In genomic region chr10:82901436-82901835, GRCm38 (mm10) we compare ENCODE assay signal across 8 mouse cellular contexts. TPM values are rescaled to one million over a fixed set of nuclear protein-coding genes. Genes with fewer than 3 reads are reported as not detected.
DNase-seq lines count a peak whose midpoint lies in the region; ATAC-seq and TF ChIP-seq lines count a peak whose summit lies in the region.

No protein-coding gene starts in this region.

- 6% methylated on average over 7 of the region's 7 CpGs for WGBS in forebrain, embryonic 10.5 days
- 2% methylated on average over 7 of the region's 7 CpGs for WGBS in heart, embryonic 16.5 days
- WGBS in liver, embryonic 13.5 days (ENCODE audit: insufficient replicate concordance), result 3% methylated on average over 7 of the region's 7 CpGs
- 6% methylated on average over 7 of the region's 7 CpGs for WGBS in neural tube, embryonic 11.5 days
- WGBS in stomach, embryonic 15.5 days, result 9% methylated on average over 7 of the region's 7 CpGs

- H3K27ac ChIP-seq in forebrain, embryonic 10.5 days, result no peak overlapping the region
- H3K27ac ChIP-seq in heart, embryonic 16.5 days (ENCODE audit: low read length), result no peak overlapping the region
- no peak overlapping the region for H3K27ac ChIP-seq in liver, embryonic 13.5 days
- no peak overlapping the region for H3K27ac ChIP-seq in neural tube, embryonic 11.5 days (ENCODE audit: low read depth, low read length)
- H3K27ac ChIP-seq in stomach, embryonic 15.5 days, result no peak overlapping the region

- H3K27me3 ChIP-seq in forebrain, embryonic 10.5 days (ENCODE audit: poor library complexity, severe bottlenecking), result no peaks in the 10 kb centered on the region
- no peaks in the 10 kb centered on the region for H3K27me3 ChIP-seq in heart, embryonic 16.5 days (ENCODE audit: control insufficient read depth, insufficient read depth, low read length)
- 0 out of 2 replicates have a peak, but pooled peaks cover 6% of the 10 kb centered on the region for H3K27me3 ChIP-seq in liver, embryonic 13.5 days
- H3K27me3 ChIP-seq in neural tube, embryonic 11.5 days (ENCODE audit: control insufficient read depth, insufficient read depth, low read length), result no peaks in the 10 kb centered on the region
- no peaks in the 10 kb centered on the region for H3K27me3 ChIP-seq in stomach, embryonic 15.5 days (replicated peaks)

- DNase-seq in brain, embryonic 14.5 days (ENCODE audit: low read depth), result peak; percentile 88
- DNase-seq in forebrain, embryonic 10.5 days (ENCODE audit: extremely low spot score, low spot score), result peak; percentile 83
- DNase-seq in kidney, postnatal 14 days, result peak; percentile 88
- peak; percentile 67 for DNase-seq in liver, embryonic 13.5 days
- DNase-seq in neural tube, embryonic 11.5 days (ENCODE audit: low spot score), result peak; percentile 87

- peaks cover 24% of the 10 kb centered on the region for H3K4me1 ChIP-seq in forebrain, embryonic 10.5 days
- H3K4me1 ChIP-seq in heart, embryonic 16.5 days (ENCODE audit: control insufficient read depth, insufficient read depth, low read length), result peaks cover 9% of the 10 kb centered on the region
- peaks cover 22% of the 10 kb centered on the region for H3K4me1 ChIP-seq in liver, embryonic 13.5 days (replicated peaks)
- H3K4me1 ChIP-seq in neural tube, embryonic 11.5 days (ENCODE audit: control insufficient read depth, insufficient read depth, low read length), result 0 out of 2 replicates have a peak, but pooled peaks cover 2% of the 10 kb centered on the region
- H3K4me1 ChIP-seq in stomach, embryonic 15.5 days, result no peaks in the 10 kb centered on the region

- peak; percentile 89 for TF ChIP-seq CTCF in brain, embryonic 14.5 days (IDR thresholded peaks at IDR 0.05; ENCODE audit: borderline replicate concordance, extremely low read depth, insufficient read depth, insufficient read length)

- TF ChIP-seq POLR2A in brain, embryonic 14.5 days (IDR thresholded peaks at IDR 0.05; ENCODE audit: borderline replicate concordance, extremely low read depth, insufficient read depth, insufficient read length, poor library complexity, severe bottlenecking), result no peak

- no peak overlapping the region for H3K9ac ChIP-seq in heart, embryonic 16.5 days (ENCODE audit: low read length)
- no peak overlapping the region for H3K9ac ChIP-seq in liver, embryonic 13.5 days
- H3K9ac ChIP-seq in neural tube, embryonic 11.5 days (ENCODE audit: low read length), result no peak overlapping the region
- no peak overlapping the region for H3K9ac ChIP-seq in stomach, embryonic 15.5 days

- no peak overlapping the region for H3K4me3 ChIP-seq in forebrain, embryonic 10.5 days
- H3K4me3 ChIP-seq in heart, embryonic 16.5 days (ENCODE audit: low read length), result no peak overlapping the region
- no peak overlapping the region for H3K4me3 ChIP-seq in liver, embryonic 13.5 days (replicated peaks)
- H3K4me3 ChIP-seq in neural tube, embryonic 11.5 days (ENCODE audit: low read depth, low read length), result no peak overlapping the region
- H3K4me3 ChIP-seq in stomach, embryonic 15.5 days (replicated peaks), result no peak overlapping the region

- H3K9me3 ChIP-seq in forebrain, embryonic 10.5 days, result no peaks in the 10 kb centered on the region
- no peaks in the 10 kb centered on the region for H3K9me3 ChIP-seq in heart, embryonic 16.5 days (replicated peaks; ENCODE audit: control insufficient read depth, low read length)
- no peaks in the 10 kb centered on the region for H3K9me3 ChIP-seq in liver, embryonic 13.5 days (replicated peaks)
- H3K9me3 ChIP-seq in neural tube, embryonic 11.5 days (ENCODE audit: control insufficient read depth, low read length), result no peaks in the 10 kb centered on the region
- H3K9me3 ChIP-seq in stomach, embryonic 15.5 days, result no peaks in the 10 kb centered on the region

- peaks cover 29% of the 10 kb centered on the region for H3K36me3 ChIP-seq in forebrain, embryonic 10.5 days (replicated peaks)
- H3K36me3 ChIP-seq in heart, embryonic 16.5 days (ENCODE audit: control insufficient read depth, insufficient read depth), result peaks cover 15% of the 10 kb centered on the region
- peaks cover 22% of the 10 kb centered on the region for H3K36me3 ChIP-seq in liver, embryonic 13.5 days
- peaks cover 8% of the 10 kb centered on the region for H3K36me3 ChIP-seq in neural tube, embryonic 11.5 days (ENCODE audit: control insufficient read depth, insufficient read depth, low read length)
- H3K36me3 ChIP-seq in stomach, embryonic 15.5 days, result peaks cover 13% of the 10 kb centered on the region

- ATAC-seq in CD4-positive, CD25-positive, alpha-beta regulatory T cell, adult 4 months, result peak; percentile 68
- ATAC-seq in heart, embryonic 16.5 days (replicated peaks; ENCODE audit: extremely low read depth, insufficient read depth, low FRiP score), result peak; percentile 77; the same call in 1 of the 2 replicates
- peak; percentile 48 for ATAC-seq in liver, embryonic 13.5 days (ENCODE audit: low read depth)
- peak; percentile 38; the same call in 1 of the 2 replicates for ATAC-seq in neural tube, embryonic 11.5 days (ENCODE audit: insufficient read depth, low FRiP score, low TSS enrichment)
- ATAC-seq in stomach, embryonic 15.5 days (ENCODE audit: insufficient read depth, low FRiP score, low read depth), result peak; percentile 59

- H3K4me2 ChIP-seq in heart, embryonic 16.5 days (ENCODE audit: low read depth, low read length), result no peak overlapping the region
- no peak overlapping the region for H3K4me2 ChIP-seq in liver, embryonic 13.5 days
- no peak overlapping the region for H3K4me2 ChIP-seq in neural tube, embryonic 11.5 days (ENCODE audit: low read depth)
- H3K4me2 ChIP-seq in stomach, embryonic 15.5 days, result no peak overlapping the region

RNA-seq across cellular contexts. Expression of gene Eid3, which starts 35.0 kb away (rescaled TPM):
- under 1 TPM; 0.58 to 0.98 TPM for polyA plus RNA-seq in CD4-positive, CD25-positive, alpha-beta regulatory T cell, adult 4 months (2017; shearing (Covaris generic))
- 0.57 and 1.2 TPM in 2 replicates for polyA plus RNA-seq in brain, embryonic 14.5 days (2012; rRNA removed)
- 0.57 and 0.66 TPM in 2 replicates for polyA plus RNA-seq in forebrain, embryonic 10.5 days (2016; fragmentation: Nextera tagmentation; extraction: Ambion mirVana)
- 0.21 and 0.22 TPM in 2 replicates for polyA plus RNA-seq in heart, embryonic 16.5 days (2015; fragmentation: Nextera tagmentation; extraction: Ambion mirVana)
- 0.22 and 0.28 TPM in 2 replicates for polyA plus RNA-seq in liver, embryonic 13.5 days (2015; fragmentation: Nextera tagmentation; extraction: Ambion mirVana)
- 0.43 and 0.64 TPM in 2 replicates for polyA plus RNA-seq in neural tube, embryonic 11.5 days (2014; fragmentation: Nextera tagmentation; extraction: Ambion mirVana)
- 0.23 and 0.65 TPM in 2 replicates for polyA plus RNA-seq in stomach, embryonic 15.5 days (2015; fragmentation: Nextera tagmentation; extraction: Ambion mirVana)
